In genomic region chr11:85574496-85574895, GRCm38 (mm10) we compare ENCODE assay signal across 11 mouse cellular contexts.
DNase-seq lines count a peak whose midpoint lies in the region; ATAC-seq and TF ChIP-seq lines count a peak whose summit lies in the region.
"Had no signal": no experiment of that assay in that cellular context is flagged by ENCODE, and none has a peak within 500 bp of the region (broad histone marks: within the 10 kb centered on the region; RNA-seq: fewer than 3 reads in every experiment).

No protein-coding gene starts in this region.

- H3K4me2 ChIP-seq in stomach, embryonic 16.5 days (ENCODE audit: low read depth, low read length) = no peak overlapping the region
- no peak overlapping the region for H3K4me2 ChIP-seq in stomach, postnatal 0 days (replicated peaks; ENCODE audit: low read depth)
- H3K4me2 ChIP-seq in heart, embryonic 11.5 days = no peak overlapping the region; the same call in 1 of the 2 replicates
- no peak overlapping the region for H3K4me2 ChIP-seq in kidney, embryonic 14.5 days (replicated peaks; ENCODE audit: low read depth, low read length)
- H3K4me2 ChIP-seq: midbrain, embryonic 11.5 days had no signal

- WGBS in stomach, embryonic 16.5 days = 2% methylated on average over 4 of the region's 4 CpGs
- 12% methylated on average over 4 of the region's 4 CpGs for WGBS in stomach, postnatal 0 days
- 0% methylated on average over 4 of the region's 4 CpGs for WGBS in heart, embryonic 11.5 days (ENCODE audit: insufficient replicate concordance)
- 17% methylated on average over 4 of the region's 4 CpGs for WGBS in kidney, embryonic 14.5 days
- 28% methylated on average over 4 of the region's 4 CpGs for WGBS in cerebellum, adult 2 months

- no peak for TF ChIP-seq CTCF in stomach, postnatal 0 days (IDR thresholded peaks at IDR 0.05; ENCODE audit: low read depth)
- no peak for TF ChIP-seq CTCF in cerebellum, adult 2 months (IDR thresholded peaks at IDR 0.05; ENCODE audit: borderline replicate concordance, insufficient read depth, low read depth, low read length)

- no peak overlapping the region for H3K27ac ChIP-seq in stomach, embryonic 16.5 days (ENCODE audit: low read length)
- H3K27ac ChIP-seq in stomach, postnatal 0 days (replicated peaks) = no peak overlapping the region
- 0 out of 2 replicates have a peak overlapping the region, but pooled peaks have one; percentile 29 for H3K27ac ChIP-seq in heart, embryonic 11.5 days (ENCODE audit: low read depth, low read length)
- H3K27ac ChIP-seq in kidney, embryonic 14.5 days (ENCODE audit: low read depth, low read length) = peak overlapping the region; percentile 55; the same call in 1 of the 2 replicates
- no peak overlapping the region for H3K27ac ChIP-seq in cerebellum, adult 2 months (ENCODE audit: insufficient read depth, low read length)

- 0 out of 2 replicates have a peak, but pooled peaks have one; percentile 60 for ATAC-seq in stomach, embryonic 16.5 days (ENCODE audit: insufficient read depth, low FRiP score)
- ATAC-seq in stomach, postnatal 0 days (ENCODE audit: low FRiP score, low TSS enrichment) = no peak
- 0 out of 2 replicates have a peak, but pooled peaks have one; percentile 55 for ATAC-seq in heart, embryonic 11.5 days (replicated peaks; ENCODE audit: insufficient number of reproducible peaks, low FRiP score, low TSS enrichment)
- no peak for ATAC-seq in kidney, embryonic 14.5 days (ENCODE audit: low FRiP score, low TSS enrichment)
- ATAC-seq: Patski had no signal

- no peak for TF ChIP-seq POLR2A in cerebellum, adult 2 months (IDR thresholded peaks at IDR 0.05; ENCODE audit: borderline replicate concordance, insufficient read depth, low read length)

- no peaks in the 10 kb centered on the region for H3K27me3 ChIP-seq in stomach, embryonic 16.5 days (ENCODE audit: control insufficient read depth, insufficient read depth, low read length)
- H3K27me3 ChIP-seq in stomach, postnatal 0 days (ENCODE audit: control insufficient read depth, insufficient read depth, low read length) = no peaks in the 10 kb centered on the region
- H3K27me3 ChIP-seq in heart, embryonic 11.5 days (ENCODE audit: control insufficient read depth, insufficient read depth, low read length) = no peaks in the 10 kb centered on the region
- no peaks in the 10 kb centered on the region for H3K27me3 ChIP-seq in kidney, embryonic 14.5 days (ENCODE audit: control insufficient read depth, insufficient read depth, low read length)
- H3K27me3 ChIP-seq in cerebellum, adult 2 months (ENCODE audit: control insufficient read depth, insufficient read depth, low read length) = no peaks in the 10 kb centered on the region
- H3K27me3 ChIP-seq: Patski had no signal

- H3K9me3 ChIP-seq in stomach, embryonic 16.5 days (replicated peaks; ENCODE audit: control insufficient read depth, low read length) = no peaks in the 10 kb centered on the region
- no peaks in the 10 kb centered on the region for H3K9me3 ChIP-seq in stomach, postnatal 0 days (ENCODE audit: control insufficient read depth, low read length)
- no peaks in the 10 kb centered on the region for H3K9me3 ChIP-seq in heart, embryonic 11.5 days (replicated peaks; ENCODE audit: control insufficient read depth, low read length)
- no peaks in the 10 kb centered on the region for H3K9me3 ChIP-seq in kidney, embryonic 14.5 days (ENCODE audit: control insufficient read depth, low read length)

- no peak for TF ChIP-seq EP300 in stomach, postnatal 0 days (optimal IDR thresholded peaks at IDR 0.05)

- no peak overlapping the region for H3K9ac ChIP-seq in stomach, embryonic 16.5 days (ENCODE audit: low read length)
- no peak overlapping the region for H3K9ac ChIP-seq in stomach, postnatal 0 days (ENCODE audit: low read length)
- no peak overlapping the region for H3K9ac ChIP-seq in heart, embryonic 11.5 days (ENCODE audit: low read depth, low read length)
- H3K9ac ChIP-seq in kidney, embryonic 14.5 days (ENCODE audit: low read depth, low read length) = no peak overlapping the region

- no peaks in the 10 kb centered on the region for H3K36me3 ChIP-seq in stomach, embryonic 16.5 days (ENCODE audit: control insufficient read depth, insufficient read depth, low read length)
- H3K36me3 ChIP-seq in stomach, postnatal 0 days (ENCODE audit: control insufficient read depth, insufficient read depth, low read length) = no peaks in the 10 kb centered on the region
- no peaks in the 10 kb centered on the region for H3K36me3 ChIP-seq in heart, embryonic 11.5 days (ENCODE audit: control insufficient read depth, insufficient read depth, low read length)
- no peaks in the 10 kb centered on the region for H3K36me3 ChIP-seq in kidney, embryonic 14.5 days (ENCODE audit: control insufficient read depth, insufficient read depth, low read length)

- H3K4me3 ChIP-seq in stomach, embryonic 16.5 days (replicated peaks; ENCODE audit: low read length) = no peak overlapping the region
- H3K4me3 ChIP-seq in stomach, postnatal 0 days (ENCODE audit: low read depth, low read length) = no peak overlapping the region
- H3K4me3 ChIP-seq in heart, embryonic 11.5 days (ENCODE audit: low read depth, low read length) = no peak overlapping the region
- H3K4me3 ChIP-seq in kidney, embryonic 14.5 days (ENCODE audit: low read length) = no peak overlapping the region
- H3K4me3 ChIP-seq in cerebellum, adult 2 months (replicated peaks; ENCODE audit: insufficient read depth, low read depth, low read length) = no peak overlapping the region

- no peak for DNase-seq in stomach, postnatal 0 days (ENCODE audit: low spot score)
- peak; percentile 43 for DNase-seq in retina, embryonic 14.5 days (ENCODE audit: low spot score)
- DNase-seq in layer of hippocampus, adult 9-11 months = no peak
- DNase-seq in cerebellum, adult 2 months = no peak
- no peak for DNase-seq in right cerebral cortex, postnatal 36 days (ENCODE audit: low spot score in 2 of 2)
- DNase-seq: layer of hippocampus, postnatal 36 days had no signal

- peaks cover 10% of the 10 kb centered on the region for H3K4me1 ChIP-seq in stomach, embryonic 16.5 days (ENCODE audit: control insufficient read depth, insufficient read depth, low read length)
- no peaks in the 10 kb centered on the region for H3K4me1 ChIP-seq in stomach, postnatal 0 days (replicated peaks; ENCODE audit: control insufficient read depth, insufficient read depth)
- H3K4me1 ChIP-seq in heart, embryonic 11.5 days (ENCODE audit: control insufficient read depth, insufficient read depth, low read length) = peaks cover 53% of the 10 kb centered on the region
- peaks cover 25% of the 10 kb centered on the region for H3K4me1 ChIP-seq in kidney, embryonic 14.5 days (ENCODE audit: control insufficient read depth, insufficient read depth, low read length)
- H3K4me1 ChIP-seq in cerebellum, adult 2 months (ENCODE audit: control insufficient read depth, insufficient read depth, low read length) = no peaks in the 10 kb centered on the region

Comparison
In these comparisons a context has a peak if more than half of its experiments do, and no peak if none do; other contexts are left out.
1. ATAC-seq: peak in stomach, embryonic 16.5 days (single experiment) and heart, embryonic 11.5 days (single experiment); none in stomach, postnatal 0 days (single experiment) and kidney, embryonic 14.5 days (single experiment).
2. H3K27ac ChIP-seq: peak in heart, embryonic 11.5 days (single experiment) and kidney, embryonic 14.5 days (single experiment); none in stomach, embryonic 16.5 days (single experiment), stomach, postnatal 0 days (single experiment) and cerebellum, adult 2 months (single experiment).